Mouse (Mus musculus) granulocyte monocyte progenitor cell, adult 5-6 weeks (primary cell): ENCODE measurements at regions not wholly inside any gene's neighbourhood (a gene's known extent, or its start where the extent isn't known, plus 50 kb on each side); places are given as distances from the start of the nearest gene placed in this dataset.
A peak's percentile ranks its signal among the peaks of the same experiment; 100 is the strongest.

Source experiments
- ATAC-seq: replicated peaks from 2 replicates; pipeline ENCODE4 v1.8.0; 2016; ENCODE audit warnings: mild to moderate bottlenecking, moderate TSS enrichment, inconsistent platforms; ENCODE audit not compliant: poor library complexity, severe bottlenecking

DNA sequence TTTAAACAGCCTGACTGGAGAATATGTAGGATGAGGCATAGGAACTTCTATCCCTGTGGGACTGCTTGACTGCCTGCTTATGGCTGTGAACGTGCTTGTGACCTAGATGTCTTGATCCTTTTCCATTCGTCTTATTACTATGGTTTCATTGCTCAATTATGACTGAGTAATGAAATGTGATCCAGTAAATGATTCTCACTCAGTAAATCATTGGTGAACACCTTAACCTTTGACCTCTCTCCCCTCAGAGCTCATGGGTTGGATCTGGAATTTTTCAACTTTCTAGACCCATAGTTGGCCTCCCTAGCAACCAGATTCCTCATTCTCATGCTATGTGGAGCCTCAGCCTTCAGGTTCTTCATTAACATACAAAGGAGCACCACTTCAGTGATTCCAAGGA lies 634.6 kb upstream of the Fam160b2 start:
- no peak for ATAC-seq

DNA sequence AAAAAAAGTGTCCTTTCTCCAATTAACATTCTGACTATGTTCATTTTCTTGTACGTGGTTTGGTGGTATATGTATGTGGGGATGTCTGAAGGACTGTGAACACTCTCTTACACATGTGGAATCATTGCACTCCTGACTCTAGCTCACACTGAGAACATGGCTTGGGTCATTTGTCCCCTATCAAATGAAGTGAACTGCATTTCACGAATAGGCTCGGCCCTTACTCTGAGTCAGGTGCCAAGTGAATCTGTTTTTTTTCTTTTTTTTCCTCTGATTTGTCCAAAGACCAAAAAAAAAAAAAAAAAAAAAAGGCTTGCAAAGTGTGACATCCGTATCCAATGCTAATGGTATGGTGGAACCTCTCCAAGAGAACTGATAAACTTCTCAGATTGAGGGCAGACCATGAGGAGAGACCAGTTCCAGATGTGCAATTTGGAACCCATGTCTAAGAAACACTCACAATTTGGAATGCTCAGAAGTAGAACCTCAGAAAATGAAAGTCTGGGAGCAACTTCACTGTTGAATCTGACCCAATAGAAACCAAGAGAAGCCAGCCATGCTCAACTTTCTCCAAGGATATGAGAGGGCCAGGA lies 631.7 kb upstream of the Fam160b2 start:
- ATAC-seq, result no peak

DNA sequence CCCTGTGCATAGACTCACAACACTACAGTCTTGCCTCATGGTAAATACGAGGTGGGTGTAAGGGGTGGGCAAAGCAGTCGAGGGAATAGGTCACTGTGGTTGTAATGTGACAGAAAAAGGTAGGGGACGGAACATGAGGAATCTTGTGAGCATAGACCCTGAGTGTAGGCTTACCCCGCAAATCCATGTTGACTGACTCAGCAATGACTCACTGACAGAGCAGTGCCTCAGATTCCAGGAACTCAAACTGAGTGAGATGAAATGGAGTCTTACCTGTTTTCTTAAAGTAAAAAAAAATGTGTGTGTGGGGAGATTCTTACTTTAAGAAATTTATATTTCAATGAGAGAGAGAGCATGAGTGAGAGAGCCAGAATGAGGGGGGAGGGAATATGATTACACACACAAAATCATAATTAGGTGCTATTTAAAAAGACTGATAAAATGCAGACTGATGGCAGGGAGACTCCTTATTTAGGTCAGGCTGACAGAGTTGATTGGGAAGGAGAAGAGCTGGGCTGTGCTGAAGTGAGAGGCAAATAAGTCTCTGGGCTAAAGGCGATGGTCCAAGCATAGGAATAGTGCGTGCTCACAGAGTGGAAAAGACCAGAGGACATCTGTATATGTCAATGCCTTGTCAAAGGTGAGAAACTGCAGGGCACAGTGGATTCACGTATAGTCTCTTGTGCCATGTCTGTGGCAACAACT lies 631.0 kb upstream of the Fam160b2 start:
- no peak for ATAC-seq

- no peak for ATAC-seq
These were observed 630.3 kb upstream of the Fam160b2 start for GRCm38 (mm10) chr14:71229955-71230354.

- no peak for ATAC-seq
These were observed 629.3 kb upstream of the Fam160b2 start for GRCm38 (mm10) chr14:71228894-71229446.

GRCm38 (mm10) chr14:71217041-71217440 lies 617.4 kb upstream of the Fam160b2 start:
- ATAC-seq, result no peak

DNA sequence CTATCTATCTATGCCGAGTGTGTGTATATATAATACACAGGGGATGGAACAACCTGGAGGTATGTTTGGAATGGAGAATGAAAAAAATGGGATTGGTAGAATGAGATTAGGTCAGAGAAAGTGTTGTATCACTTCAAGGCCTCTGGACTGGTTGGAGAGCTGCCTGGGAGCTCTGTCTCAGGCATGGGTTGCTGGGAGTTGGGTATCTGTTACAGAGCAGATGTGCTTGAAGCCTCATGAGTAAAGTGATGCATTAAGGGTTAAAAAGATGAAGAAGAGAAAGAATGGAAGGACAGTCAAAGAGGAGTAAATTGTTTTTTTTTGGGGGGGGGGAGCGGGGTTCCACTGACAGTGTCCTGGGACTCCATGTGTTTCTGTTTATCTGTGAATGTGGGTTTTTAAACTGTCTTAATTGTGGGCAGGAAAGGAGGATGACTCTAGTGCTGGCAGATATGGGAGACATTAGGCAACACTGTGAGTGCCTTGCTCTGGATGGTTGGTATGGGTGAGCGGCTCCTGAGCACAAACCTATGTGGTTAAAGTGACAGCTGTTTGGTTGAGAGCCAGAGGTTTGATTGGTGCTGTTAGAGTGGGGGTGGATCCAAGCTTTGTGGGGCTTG lies 611.8 kb upstream of the Fam160b2 start:
- ATAC-seq, result peak; percentile 77

- no peak for ATAC-seq
These were observed 603.8 kb upstream of the Fam160b2 start for GRCm38 (mm10) chr14:71203459-71203858.

DNA sequence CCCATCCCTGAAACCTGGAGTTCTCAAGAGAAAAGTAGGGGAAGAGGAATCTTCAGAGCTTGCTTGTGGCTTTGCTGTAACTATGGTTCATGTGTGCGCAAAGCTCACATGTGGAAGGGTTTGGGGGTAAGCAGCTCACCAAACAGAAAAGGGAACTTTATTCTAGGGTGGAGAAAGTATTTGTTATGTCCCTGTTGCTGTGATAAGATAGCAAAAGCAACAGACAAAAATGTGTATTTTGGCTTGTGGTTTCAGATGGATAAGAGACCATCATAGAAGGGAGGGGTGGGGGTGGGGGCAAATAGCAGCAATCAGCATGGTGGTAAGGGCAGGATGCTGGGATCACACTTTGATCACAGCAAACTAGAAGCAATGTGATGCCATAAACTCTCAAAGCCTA lies 601.3 kb upstream of the Fam160b2 start:
- no peak for ATAC-seq

GRCm38 (mm10) chr14:71199178-71199879 lies 599.7 kb upstream of the Fam160b2 start:
- no peak for ATAC-seq

DNA sequence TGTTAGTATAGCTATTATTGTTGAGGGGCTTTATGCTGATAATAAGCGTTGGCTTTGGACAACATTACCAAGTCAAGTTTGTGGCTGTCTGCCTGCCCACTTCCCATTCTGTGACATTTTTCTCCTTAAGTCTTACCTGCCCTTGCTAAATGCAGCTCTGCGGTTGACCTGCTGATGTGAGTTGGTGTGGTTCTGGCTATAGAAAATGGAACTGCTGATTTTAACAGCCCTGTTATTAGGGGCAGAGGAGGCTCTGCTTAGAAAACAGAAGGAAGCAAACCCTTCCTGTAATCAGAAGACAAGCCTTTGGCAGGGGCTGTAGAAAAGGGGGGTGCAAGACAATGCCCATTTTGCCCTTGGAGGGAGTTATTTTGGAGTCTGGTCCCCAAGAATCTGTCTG lies 594.6 kb upstream of the Fam160b2 start:
- no peak; the same call in 1 of the 2 replicates for ATAC-seq

DNA sequence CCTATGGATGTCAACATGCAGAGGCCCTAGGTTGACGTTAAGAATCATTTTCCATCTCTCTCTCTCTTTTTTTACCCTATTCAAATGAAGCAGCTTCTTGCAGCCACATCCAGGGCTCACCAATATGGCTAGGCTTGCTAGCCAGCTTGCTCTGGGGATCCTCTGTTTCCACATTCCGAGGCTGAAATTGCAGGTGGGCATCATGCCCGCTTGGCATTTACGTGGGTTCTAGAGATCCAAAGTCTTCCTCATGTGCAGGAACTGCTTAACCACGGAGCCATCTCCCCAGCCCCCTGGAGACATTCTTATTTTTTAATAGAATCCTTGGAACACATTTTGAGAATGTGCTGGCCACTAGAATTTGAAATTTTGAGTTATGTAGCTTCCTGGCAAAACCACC lies 592.9 kb upstream of the Fam160b2 start:
- ATAC-seq, result no peak

DNA sequence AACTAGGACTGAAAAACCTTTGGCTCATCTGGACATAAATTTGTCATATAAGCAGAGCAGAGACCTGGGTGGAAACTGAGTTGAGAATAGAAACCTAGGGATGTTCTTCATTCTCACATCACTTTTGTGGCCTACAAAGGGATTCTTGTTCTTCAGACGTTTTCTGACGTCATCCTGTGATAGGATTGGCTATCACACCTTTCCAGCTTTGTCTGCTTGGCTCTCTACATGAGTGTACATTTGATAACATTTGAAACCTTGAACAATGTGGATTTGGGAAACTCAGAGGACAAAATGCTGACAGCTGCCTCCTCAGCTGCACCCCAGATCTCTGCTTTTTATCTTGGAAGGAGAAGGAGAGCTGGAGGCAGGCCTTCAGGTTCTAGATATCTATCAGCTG lies 589.7 kb upstream of the Fam160b2 start:
- ATAC-seq, result no peak

GRCm38 (mm10) chr14:71177341-71177740 lies 577.7 kb upstream of the Fam160b2 start:
- 0 out of 2 replicates have a peak, but pooled peaks have one; percentile 17 for ATAC-seq

DNA sequence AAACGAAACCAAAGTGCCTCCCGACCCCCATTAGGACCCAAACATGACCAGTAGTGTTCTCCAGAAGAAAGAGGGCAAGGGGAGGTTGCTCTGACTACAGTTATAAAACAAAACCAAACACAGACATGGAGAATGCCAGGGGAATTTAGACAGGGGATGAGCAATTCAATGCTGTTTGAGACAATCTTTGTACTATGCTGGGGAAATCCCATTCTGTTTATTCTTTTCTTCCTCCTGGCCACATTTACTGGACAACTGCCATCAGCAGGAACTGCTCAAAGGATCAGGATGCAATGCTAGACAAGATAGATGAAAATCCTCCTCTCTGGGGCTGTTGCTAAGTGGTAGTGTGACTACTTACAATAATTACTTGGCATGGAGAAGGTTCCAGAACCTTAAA lies 574.5 kb upstream of the Fam160b2 start:
- ATAC-seq, result no peak

DNA sequence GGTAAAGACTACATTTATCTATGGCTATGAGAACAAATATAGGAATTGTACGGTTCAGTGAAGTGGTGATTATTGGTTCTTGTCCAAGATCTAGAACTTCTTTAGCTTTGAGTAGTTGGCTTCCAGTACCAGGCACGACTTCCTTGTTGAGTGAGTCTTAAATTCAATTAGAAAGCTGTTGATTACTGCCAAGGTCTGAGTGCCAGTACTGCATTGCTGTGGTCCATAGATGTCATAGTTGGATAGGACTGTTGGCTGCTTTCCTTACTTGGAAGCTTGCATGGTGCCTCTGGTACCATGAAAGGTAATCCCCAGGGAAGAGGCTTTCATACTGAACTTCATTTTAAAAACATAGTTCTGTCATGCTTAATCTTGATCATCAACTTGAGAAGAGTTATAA lies 559.9 kb upstream of the Fam160b2 start:
- ATAC-seq, result no peak

GRCm38 (mm10) chr14:71142465-71142864 lies 542.8 kb upstream of the Fam160b2 start:
- ATAC-seq, result no peak

GRCm38 (mm10) chr14:71129771-71130211 lies 530.2 kb upstream of the Fam160b2 start:
- ATAC-seq, result no peak

DNA sequence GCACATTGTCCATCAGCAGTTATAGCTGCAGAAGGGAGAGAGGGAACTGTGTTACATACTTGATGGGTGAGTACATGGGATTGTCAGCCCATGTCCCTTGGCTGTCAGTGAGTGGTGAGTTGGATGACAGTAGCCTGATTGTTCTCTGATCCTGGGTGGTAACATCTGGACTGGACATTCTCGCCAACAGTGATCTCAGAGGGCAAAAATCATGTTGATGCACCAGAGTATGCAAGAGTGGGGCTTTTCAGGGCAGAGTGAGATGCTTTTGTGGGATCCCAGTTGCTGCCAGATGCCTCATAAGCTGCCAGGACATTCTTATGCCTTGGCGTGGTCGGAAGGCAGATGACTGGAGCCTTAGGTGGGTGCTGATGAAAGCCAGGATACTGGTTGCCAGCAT lies 528.9 kb upstream of the Fam160b2 start:
- ATAC-seq, result no peak

GRCm38 (mm10) chr14:71118681-71119080 lies 519.0 kb upstream of the Fam160b2 start:
- no peak for ATAC-seq
